Mouse (Mus musculus) hindbrain, embryonic 16.5 days (tissue): ENCODE data around the gene Shc2. TPM values are rescaled to one million over a fixed set of nuclear protein-coding genes. Genes with fewer than 3 reads are reported as not detected.

ENCODE experiments used
- polyA plus RNA-seq: library from polyadenylated mRNA; unstranded; fragments of >200 nt; fragmentation: Nextera tagmentation; extraction: Ambion mirVana; gene quantifications from 2 replicates; pipeline ENCODE4 v1.2.1, GENCODE M21; 2015

Shc2 gene
- polyA plus RNA-seq, 1 experiment from 2014 or later = 13.7 TPM

Other genes with a start within 250 kb of the Shc2 start
- 0.04 and 0.06 TPM in 2 replicates for gene Vmn2r83, start 169.2 kb downstream of the Shc2 start, polyA plus RNA-seq
- 20.7 and 22.2 TPM in 2 replicates for gene Plpp2, start 104.1 kb downstream of the Shc2 start, polyA plus RNA-seq
- 56.5 and 67.4 TPM in 2 replicates for gene Mier2, start 82.7 kb downstream of the Shc2 start, polyA plus RNA-seq
- gene Theg, start 50.6 kb downstream of the Shc2 start, polyA plus RNA-seq = not detected in 2 replicates
- 0.62 and 0.70 TPM in 2 replicates for gene C2cd4c, start 23.9 kb downstream of the Shc2 start, polyA plus RNA-seq
- gene Odf3l2, start 7.8 kb upstream of the Shc2 start, polyA plus RNA-seq = 0.37 and 0.89 TPM in 2 replicates
- 0.99 and 1.5 TPM in 2 replicates for gene Madcam1, start 26.6 kb upstream of the Shc2 start, polyA plus RNA-seq
- 107 and 124 TPM in 2 replicates for gene Tpgs1, start 31.5 kb upstream of the Shc2 start, polyA plus RNA-seq
- 73.5 and 84.7 TPM in 2 replicates for gene Cdc34, start 44.3 kb upstream of the Shc2 start, polyA plus RNA-seq
- gene Gzmm, start 51.1 kb upstream of the Shc2 start, polyA plus RNA-seq = 1.7 TPM in 2 replicates
- 1,077 and 1,193 TPM in 2 replicates for gene Bsg, start 66.6 kb upstream of the Shc2 start, polyA plus RNA-seq
- gene Hcn2, start 78.7 kb upstream of the Shc2 start, polyA plus RNA-seq = 1.2 and 1.4 TPM in 2 replicates
- gene Polrmt, start 108.7 kb upstream of the Shc2 start, polyA plus RNA-seq = 37.1 and 50.6 TPM in 2 replicates
- gene Fgf22, start 117.2 kb upstream of the Shc2 start, polyA plus RNA-seq = 1.9 and 3.1 TPM in 2 replicates
- gene Rnf126, start 129.0 kb upstream of the Shc2 start, polyA plus RNA-seq = 74.2 and 101 TPM in 2 replicates
- 2.6 and 3.0 TPM in 2 replicates for gene Fstl3, start 139.4 kb upstream of the Shc2 start, polyA plus RNA-seq
- 0.31 TPM in 1 of 2 replicates, not detected in the other for gene Prss57, start 153.0 kb upstream of the Shc2 start, polyA plus RNA-seq
- 297 and 309 TPM in 2 replicates for gene Palm, start 155.7 kb upstream of the Shc2 start, polyA plus RNA-seq
- 0.46 and 0.59 TPM in 2 replicates for gene Misp, start 183.1 kb upstream of the Shc2 start, polyA plus RNA-seq
- 61.2 and 79.2 TPM in 2 replicates for gene Ptbp1, start 216.5 kb upstream of the Shc2 start, polyA plus RNA-seq
- 10.4 and 11.2 TPM in 2 replicates for gene Prtn3, start 236.6 kb upstream of the Shc2 start, polyA plus RNA-seq
- gene Plppr3, start 236.7 kb upstream of the Shc2 start, polyA plus RNA-seq = 387 and 426 TPM in 2 replicates
- 0.26 and 0.32 TPM in 2 replicates for gene Elane, start 248.3 kb upstream of the Shc2 start, polyA plus RNA-seq